Mouse (Mus musculus): ENCODE results near the gene Tac2.
A peak's percentile ranks its signal among the peaks of the same experiment; 100 is the strongest.

The Tac2 gene

GRCm38 (mm10) chr10:127724178-127724577 is at the start of gene Tac2:
Gene Tac2, plus strand, starts transcription at chr10:127724478.
- DNase-seq (ENCODE audit: low read depth, low spot score), result no peak

DNA sequence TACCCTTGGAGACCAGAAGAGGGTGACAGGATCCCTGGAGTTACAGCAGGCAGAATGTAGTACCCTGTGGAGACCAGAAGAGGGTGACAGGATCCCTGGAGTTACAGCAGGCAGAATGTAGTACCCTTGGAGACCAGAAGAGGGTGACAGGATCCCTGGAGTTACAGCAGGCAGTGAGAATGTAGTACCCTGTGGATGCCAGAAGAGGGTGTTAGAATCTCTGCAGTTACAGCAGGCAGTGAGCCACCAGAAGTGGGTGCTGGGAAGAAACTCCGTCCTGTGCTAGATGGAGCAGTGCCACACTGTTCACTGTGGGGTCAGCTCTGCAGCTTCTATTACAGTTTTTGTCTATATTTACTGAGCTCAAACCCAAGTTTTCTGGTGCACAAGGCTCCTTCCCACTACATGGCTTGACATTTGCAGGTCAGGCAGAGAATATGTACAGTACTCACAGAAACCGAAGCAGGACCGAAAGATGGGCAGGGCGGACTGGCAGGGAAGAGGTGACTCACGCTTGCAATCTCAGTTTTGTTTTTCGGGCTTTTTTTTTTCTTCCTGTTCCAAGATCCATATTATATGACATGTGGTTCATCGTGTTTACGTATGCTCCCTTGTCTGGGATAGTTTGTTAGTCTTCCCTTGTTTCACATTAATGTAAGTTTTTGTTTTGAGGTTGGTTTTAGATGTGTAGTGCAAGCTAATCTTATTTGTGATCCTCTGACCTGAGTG is 49.3 kb upstream of the Tac2 start:
- DNase-seq (ENCODE audit: low read depth, low spot score), result peak; percentile 91

- DNase-seq (ENCODE audit: low read depth, low spot score), result no peak
Measured at GRCm38 (mm10) chr10:127675859-127676398, 48.3 kb upstream of the Tac2 start.

DNA sequence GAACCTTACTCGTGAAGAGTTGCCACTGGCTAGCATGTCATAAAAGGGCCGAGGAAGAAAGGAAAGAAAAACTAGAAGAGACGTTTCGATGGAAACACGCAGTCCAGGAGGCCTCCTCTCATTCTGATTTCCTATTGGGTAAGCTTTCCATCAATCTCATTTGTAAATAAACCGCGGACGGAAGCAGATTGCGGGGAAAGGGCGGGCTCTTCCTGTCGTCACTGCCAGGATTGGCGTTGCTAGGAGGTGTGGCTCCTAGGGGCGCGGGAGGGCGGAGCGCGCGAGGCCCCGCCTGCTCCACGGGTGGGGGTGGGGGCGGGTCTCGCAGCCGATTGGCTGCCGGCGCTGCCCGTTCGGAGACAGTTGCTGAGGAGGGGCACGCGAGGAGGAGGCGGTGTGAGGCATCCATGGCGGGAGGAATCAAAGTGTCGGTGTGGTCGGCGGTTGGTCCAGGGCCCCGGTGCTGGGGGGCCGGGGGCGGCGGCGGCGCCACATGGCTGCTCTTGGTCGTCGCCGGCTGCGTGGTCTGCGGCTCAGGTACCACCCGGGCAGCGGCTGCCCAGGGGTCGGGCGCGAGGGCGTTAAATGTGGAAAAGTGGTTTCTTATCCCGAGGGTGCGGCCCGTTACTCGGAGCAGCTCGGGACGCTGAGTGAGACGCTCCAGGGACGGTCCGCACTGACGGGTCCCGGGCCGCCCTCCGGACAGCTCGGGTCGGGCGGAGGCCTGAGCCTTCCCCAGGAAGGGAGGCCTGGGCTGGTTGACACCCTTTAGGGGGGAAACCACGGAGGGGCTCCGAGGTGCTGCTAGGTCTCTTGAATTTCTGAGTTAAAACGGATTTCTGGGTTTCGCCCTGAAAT is 47.4 kb upstream of the Tac2 start:
- DNase-seq (ENCODE audit: low read depth, low spot score), result peak; percentile 99

- DNase-seq (ENCODE audit: low read depth, low spot score), result peak; percentile 89
Measured at GRCm38 (mm10) chr10:127677591-127678336, 46.5 kb upstream of the Tac2 start.

DNA sequence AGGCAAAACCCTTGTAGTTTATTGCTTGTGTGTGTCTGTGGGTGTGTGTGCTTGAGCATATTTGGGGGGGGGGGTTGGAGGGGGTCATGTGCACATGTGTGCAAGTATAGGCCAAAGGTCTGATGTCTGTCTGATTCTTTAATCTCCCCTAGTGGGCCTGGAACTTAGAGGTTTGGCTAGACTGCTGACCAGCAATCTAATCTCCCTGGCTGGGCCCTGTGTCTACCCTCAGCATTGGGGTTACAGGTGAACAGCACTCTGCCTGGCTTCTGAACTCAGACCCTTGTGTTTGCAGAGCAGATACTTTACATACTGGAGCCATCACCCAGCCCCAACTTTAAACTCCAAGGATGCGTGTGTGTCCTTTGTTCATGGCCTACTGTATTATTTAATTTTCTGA is 45.1 kb upstream of the Tac2 start:
- DNase-seq (ENCODE audit: low read depth, low spot score), result no peak

DNA sequence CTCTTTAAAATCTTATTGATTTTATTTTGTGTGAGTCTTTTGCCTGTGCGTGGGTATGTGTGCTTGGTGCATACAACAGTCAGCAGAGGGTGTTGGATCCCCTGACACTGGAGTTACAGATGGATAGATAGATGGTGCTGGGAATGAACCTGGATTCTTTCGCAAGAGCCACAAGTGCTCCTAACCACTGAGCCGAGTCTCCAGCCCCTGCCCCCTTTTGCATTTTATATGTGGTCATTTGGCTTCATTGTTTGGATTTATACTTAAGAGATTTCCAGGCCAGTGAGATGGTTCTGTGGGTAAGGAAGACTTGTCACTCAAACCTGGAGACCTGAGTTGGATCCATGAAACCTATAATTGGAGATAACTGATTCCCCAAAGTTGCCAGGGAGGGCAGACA is 44.4 kb upstream of the Tac2 start:
- DNase-seq (ENCODE audit: low read depth, low spot score), result no peak

- no peak for DNase-seq (ENCODE audit: low read depth, low spot score)
Measured at GRCm38 (mm10) chr10:127682886-127683285, 41.4 kb upstream of the Tac2 start.

DNA sequence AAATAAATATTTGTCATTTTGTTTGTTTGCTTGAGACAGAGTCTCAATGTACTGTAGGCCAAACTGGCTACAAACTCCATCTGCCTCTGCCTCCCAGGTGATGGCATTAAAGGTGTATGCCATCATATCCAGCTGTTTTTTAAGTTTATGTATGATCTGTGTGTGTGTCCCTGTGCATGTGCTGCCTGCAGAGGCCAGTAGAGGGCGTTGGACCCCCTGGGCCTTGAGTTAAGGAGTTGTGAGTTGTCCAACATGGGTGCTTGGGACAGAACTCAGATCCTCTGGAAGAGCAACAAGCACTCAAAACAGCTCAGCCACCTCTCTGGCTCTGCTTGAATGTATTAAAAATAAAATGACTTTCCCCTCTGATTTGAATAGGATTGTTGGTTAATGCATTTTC is 33.2 kb upstream of the Tac2 start:
- peak; percentile 31 for DNase-seq (ENCODE audit: low read depth, low spot score)

GRCm38 (mm10) chr10:127694636-127695035 is 29.6 kb upstream of the Tac2 start:
- DNase-seq (ENCODE audit: low read depth, low spot score), result peak; percentile 38

DNA sequence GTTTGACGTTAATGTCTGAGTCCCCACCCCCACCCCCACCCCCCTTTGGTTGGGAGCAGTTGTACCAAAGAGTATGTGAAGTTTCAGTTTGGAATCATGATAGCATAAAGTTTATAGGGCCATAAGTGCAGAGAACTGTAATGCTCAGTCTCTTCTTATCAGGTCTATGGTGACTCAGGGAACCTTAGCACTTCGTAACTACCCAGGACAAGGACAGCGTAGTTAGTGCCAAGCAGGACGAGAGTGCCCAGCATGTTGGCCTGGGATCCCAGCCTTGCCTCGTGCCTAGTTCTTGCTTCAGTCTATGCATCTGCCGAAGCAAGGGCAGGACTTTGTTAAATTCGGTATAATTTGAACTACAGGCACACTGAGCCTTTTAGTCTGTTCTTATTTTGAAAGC is 28.5 kb upstream of the Tac2 start:
- no peak for DNase-seq (ENCODE audit: low read depth, low spot score)

DNA sequence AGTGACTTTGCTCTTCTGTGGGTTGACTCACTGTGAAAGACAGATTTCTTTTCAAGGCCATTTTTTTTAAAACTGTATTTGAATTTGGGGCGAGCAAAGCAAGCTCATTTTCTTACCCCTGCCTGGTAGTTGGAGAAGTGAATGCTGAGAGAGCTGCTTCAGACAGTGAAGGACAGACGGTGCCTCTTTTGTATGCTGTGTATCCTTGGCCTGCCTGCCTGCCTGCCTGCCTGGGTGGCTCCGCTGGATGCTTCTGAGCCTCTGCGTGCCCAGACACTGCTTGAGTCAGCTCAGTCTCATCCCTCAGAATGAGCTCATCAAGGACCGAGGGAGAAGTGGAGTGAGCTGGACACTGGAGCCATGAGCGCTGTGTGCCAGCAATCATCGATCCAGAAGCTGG is 25.3 kb upstream of the Tac2 start:
- DNase-seq (ENCODE audit: low read depth, low spot score), result no peak

DNA sequence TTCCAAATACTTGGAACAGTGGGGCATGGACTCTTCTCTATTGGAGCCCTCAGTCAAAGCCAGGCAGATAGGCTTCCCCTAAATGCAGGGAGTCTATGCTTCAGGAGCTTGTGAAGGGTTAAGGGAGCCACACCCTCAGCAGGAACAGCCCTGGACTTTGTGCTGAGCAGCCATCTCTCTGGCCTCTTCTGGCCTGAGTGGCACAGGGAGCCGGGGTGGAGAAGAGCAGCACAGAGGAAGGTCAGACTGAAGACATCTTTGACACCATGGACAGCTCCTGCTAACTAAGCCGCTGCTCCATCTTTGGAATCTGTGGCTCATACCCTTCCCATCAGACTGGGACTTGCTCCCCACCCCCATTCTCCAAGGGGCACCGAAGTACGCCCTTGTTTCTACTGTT is 21.0 kb upstream of the Tac2 start:
- peak; percentile 71 for DNase-seq (ENCODE audit: low read depth, low spot score)

- DNase-seq (ENCODE audit: low read depth, low spot score), result no peak
Measured at GRCm38 (mm10) chr10:127704293-127704692, 20.0 kb upstream of the Tac2 start.

GRCm38 (mm10) chr10:127704766-127705220 is 19.5 kb upstream of the Tac2 start, which contains the start of gene Myo1a:
Gene Myo1a, plus strand, starts transcription at chr10:127705170.
- no peak for DNase-seq (ENCODE audit: low read depth, low spot score)

- DNase-seq (ENCODE audit: low read depth, low spot score), result no peak
Measured at GRCm38 (mm10) chr10:127705783-127706182, 18.5 kb upstream of the Tac2 start.

DNA sequence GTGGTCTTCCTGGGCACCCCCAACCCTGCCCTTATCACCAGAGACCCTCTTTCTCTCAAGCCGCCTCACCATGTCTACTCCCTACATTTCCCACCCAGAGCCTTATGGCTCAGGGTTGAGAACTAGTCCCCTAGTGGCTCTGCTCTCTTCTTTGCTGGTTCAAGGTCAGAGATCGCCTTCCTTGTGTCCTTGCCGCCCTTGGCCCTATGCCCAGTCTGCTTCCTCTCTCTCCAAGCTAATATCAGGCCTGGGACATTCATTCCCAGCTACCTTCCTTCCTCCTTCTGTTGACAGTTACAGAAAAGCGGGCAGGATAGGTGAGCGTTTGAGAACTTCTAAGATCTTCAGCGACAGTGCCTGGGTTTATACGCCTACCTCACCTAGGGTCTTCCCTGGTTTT is 16.6 kb upstream of the Tac2 start:
- peak; percentile 32 for DNase-seq (ENCODE audit: low read depth, low spot score)

- DNase-seq (ENCODE audit: low read depth, low spot score), result no peak
Measured at GRCm38 (mm10) chr10:127708850-127709370, 15.4 kb upstream of the Tac2 start.

DNA sequence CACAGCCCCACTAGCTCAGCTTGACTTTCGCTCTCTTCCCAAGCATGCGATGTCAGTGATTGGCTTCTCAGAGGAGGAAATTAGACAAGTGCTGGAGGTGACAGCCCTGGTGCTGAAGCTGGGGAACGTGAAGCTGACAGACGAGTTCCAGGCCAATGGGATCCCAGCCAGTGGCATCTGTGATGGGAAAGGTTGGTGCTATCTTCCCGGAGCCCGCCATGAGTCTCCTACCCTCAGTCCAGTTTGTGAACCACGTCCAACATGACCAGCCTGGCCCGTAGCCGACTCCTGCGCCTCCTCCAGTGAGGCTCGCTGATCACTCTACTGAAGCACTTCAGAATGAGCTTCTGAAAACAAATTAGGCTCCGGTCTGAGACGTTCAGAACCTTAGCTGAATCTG is 13.9 kb upstream of the Tac2 start:
- no peak for DNase-seq (ENCODE audit: low read depth, low spot score)

- no peak for DNase-seq (ENCODE audit: low read depth, low spot score)
Measured at GRCm38 (mm10) chr10:127712736-127713135, 11.5 kb upstream of the Tac2 start.

GRCm38 (mm10) chr10:127721671-127722418 is 2.4 kb upstream of the Tac2 start:
- DNase-seq (ENCODE audit: low read depth, low spot score), result no peak

Measured in ES-CJ7 (cell line).